Mouse (Mus musculus) mesoderm, embryonic 11.5 days (tissue): ENCODE data around the gene Fmc1.

Experiments
- DNase-seq: peaks from one replicate; pipeline ENCODE4 v3.0.0-alpha.2; 2012; ENCODE audit warnings: low read depth, low spot score

Fmc1 gene

GRCm38 (mm10) chr6:38551989-38552635 lies 18.8 kb downstream of the Fmc1 start:
- DNase-seq: peak; percentile 96

DNA sequence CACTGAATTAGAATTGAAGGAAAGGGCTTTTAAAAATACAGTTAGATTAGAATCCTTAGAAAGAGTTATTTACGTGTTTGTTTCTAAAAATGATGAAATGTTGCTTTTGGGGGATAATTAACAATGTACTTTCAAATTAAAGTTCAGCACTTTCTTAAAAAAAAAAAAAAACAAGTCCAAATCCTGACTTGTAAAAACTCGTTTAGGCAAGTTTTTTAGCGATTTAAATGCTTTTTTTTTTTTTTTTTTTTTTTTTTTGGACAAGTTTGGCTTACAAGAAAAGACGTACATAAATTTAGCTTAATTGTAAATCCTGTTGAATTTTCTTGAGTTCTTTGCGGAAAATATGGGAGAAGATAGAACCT lies 19.3 kb downstream of the Fmc1 start:
- no peak for DNase-seq

- DNase-seq: no peak
These were observed 42.8 kb downstream of the Fmc1 start for GRCm38 (mm10) chr6:38576096-38576495.

- DNase-seq: no peak
These were observed 47.0 kb downstream of the Fmc1 start for GRCm38 (mm10) chr6:38580112-38580857.

- no peak for DNase-seq
These were observed 48.4 kb downstream of the Fmc1 start for GRCm38 (mm10) chr6:38581711-38582110.
